Mouse (Mus musculus): ENCODE measurements at regions not wholly inside any gene's neighbourhood (a gene's known extent, or its start where the extent isn't known, plus 50 kb on each side); places are given as distances from the start of the nearest gene placed in this dataset.

- TF ChIP-seq EP300 (IDR thresholded peaks at IDR 0.05; ENCODE audit: low read depth in 1 of 2, low read length in 2 of 2) (peak; percentile 57 to 66; a peak in 3 of 4 replicates), GATA1 (IDR thresholded peaks at IDR 0.05; ENCODE audit: low read depth, low read length) (no peak), ZC3H11A (IDR thresholded peaks at IDR 0.05; ENCODE audit: low read depth, low read length) (no peak), MAX (IDR thresholded peaks at IDR 0.05; ENCODE audit: low read length) (no peak; the same call in 1 of the 2 replicates), JUND (IDR thresholded peaks at IDR 0.05; ENCODE audit: low read depth, low read length) (no peak), UBTF (IDR thresholded peaks at IDR 0.05; ENCODE audit: borderline replicate concordance, insufficient read depth, low read depth, low read length) (no peak), KAT2A (conservative IDR thresholded peaks at IDR 0.05; ENCODE audit: low read depth, low read length) (no peak), RAD21 (IDR thresholded peaks at IDR 0.05; ENCODE audit: low read depth, low read length) (no peak), POLR2A (IDR thresholded peaks at IDR 0.05; ENCODE audit: control insufficient read depth in 1 of 2, insufficient read depth in 1 of 2, low read depth in 1 of 2, low read length in 2 of 2, poor library complexity in 1 of 2) (no peak), POLR2AphosphoS2 (IDR thresholded peaks at IDR 0.05; ENCODE audit: low read length) (no peak), CTCF (IDR thresholded peaks at IDR 0.05 in 2 of 3, conservative IDR thresholded peaks at IDR 0.05 in 1 of 3; ENCODE audit: control insufficient read depth in 1 of 3, insufficient read depth in 1 of 3, low read depth in 2 of 3, low read length in 3 of 3, poor library complexity in 1 of 3, severe bottlenecking in 1 of 3) (no peak), NRF1 (IDR thresholded peaks at IDR 0.05; ENCODE audit: insufficient read depth, low read depth, low read length, poor library complexity, severe bottlenecking) (no peak), CHD1 (IDR thresholded peaks at IDR 0.05; ENCODE audit: low read depth, low read length) (no peak)
These were observed 128.3 kb upstream of the Zeb2 start for GRCm38 (mm10) chr2:45245506-45245905.
